Mouse (Mus musculus): Measurements from ENCODE around the gene Pimreg. TPM values are rescaled to one million over a fixed set of nuclear protein-coding genes. Genes with fewer than 3 reads are reported as not detected.

Gene Pimreg
- total and polyA plus RNA-seq, 2 experiments from 2014 or later: 10.2 to 11.5 TPM

GRCm38 (mm10) chr11:72050895-72051858 is 9.3 kb downstream of the Pimreg start:
- DNase-seq (ENCODE audit: low spot score) (peak; percentile 77), ATAC-seq (ENCODE audit: low FRiP score) (peak; percentile 78)
- 0 out of 2 replicates have a peak, but pooled peaks cover 8% of the 10 kb centered on the region for H3K4me1 ChIP-seq (ENCODE audit: insufficient read depth, low read length)
- H3K4me3 ChIP-seq (ENCODE audit: low read depth, low read length): peak overlapping the region; percentile 57
- peak; percentile 82 for TF ChIP-seq CTCF (IDR thresholded peaks at IDR 0.05)
- peak overlapping the region; percentile 83 for H3K9ac ChIP-seq (replicated peaks; ENCODE audit: low read length, poor library complexity, severe bottlenecking)
- no peaks in the 10 kb centered on the region for H3K27me3 ChIP-seq (ENCODE audit: insufficient read depth, low read length)
- H3K36me3 ChIP-seq (ENCODE audit: insufficient read depth, low read length): no peaks in the 10 kb centered on the region
- peak overlapping the region; percentile 74 for H3K27ac ChIP-seq (ENCODE audit: low read depth, low read length)
- peak overlapping the region; percentile 83 for H3K4me2 ChIP-seq (ENCODE audit: low read depth, low read length, poor library complexity, severe bottlenecking)
- H3K9me3 ChIP-seq (ENCODE audit: low read length): no peaks in the 10 kb centered on the region
- WGBS: 3% methylated on average over 43 of the region's 45 CpGs

GRCm38 (mm10) chr11:72052221-72052620 is 10.4 kb downstream of the Pimreg start:
- Histone ChIP-seq H3K4me2 (ENCODE audit: low read depth, low read length, poor library complexity, severe bottlenecking) (no peak overlapping the region), H3K27me3 (ENCODE audit: insufficient read depth, low read length) (no peaks in the 10 kb centered on the region), H3K36me3 (ENCODE audit: insufficient read depth, low read length) (no peaks in the 10 kb centered on the region; the same call in 1 of the 2 replicates), H3K4me1 (ENCODE audit: insufficient read depth, low read length) (0 out of 2 replicates have a peak, but pooled peaks cover 8% of the 10 kb centered on the region), H3K27ac (ENCODE audit: low read depth, low read length) (no peak overlapping the region), H3K9me3 (ENCODE audit: low read length) (no peaks in the 10 kb centered on the region), H3K9ac (replicated peaks; ENCODE audit: low read length, poor library complexity, severe bottlenecking) (no peak overlapping the region), H3K4me3 (ENCODE audit: low read depth, low read length) (no peak overlapping the region)
- no peak for TF ChIP-seq CTCF (IDR thresholded peaks at IDR 0.05)
- DNase-seq (ENCODE audit: low spot score) (no peak), ATAC-seq (ENCODE audit: low FRiP score) (no peak)
- WGBS: 73% methylated on average over 3 of the region's 3 CpGs

GRCm38 (mm10) chr11:72052636-72053035 is 10.8 kb downstream of the Pimreg start:
- ATAC-seq (ENCODE audit: low FRiP score): no peak
- WGBS: 21% methylated on average over 5 of the region's 5 CpGs
- no peak overlapping the region for H3K27ac ChIP-seq (ENCODE audit: low read depth, low read length)

GRCm38 (mm10) chr11:72055176-72055575 is 13.3 kb downstream of the Pimreg start:
- WGBS: 27% methylated on average over 2 of the region's 2 CpGs
- Histone ChIP-seq H3K27ac (ENCODE audit: low read depth, low read length) (no peak overlapping the region), H3K36me3 (ENCODE audit: insufficient read depth, low read length) (peaks cover 5% of the 10 kb centered on the region; the same call in 1 of the 2 replicates), H3K9me3 (ENCODE audit: low read length) (no peaks in the 10 kb centered on the region), H3K27me3 (ENCODE audit: insufficient read depth, low read length) (no peaks in the 10 kb centered on the region), H3K4me2 (ENCODE audit: low read depth, low read length, poor library complexity, severe bottlenecking) (no peak overlapping the region), H3K4me1 (ENCODE audit: insufficient read depth, low read length) (0 out of 2 replicates have a peak, but pooled peaks cover 8% of the 10 kb centered on the region), H3K9ac (replicated peaks; ENCODE audit: low read length, poor library complexity, severe bottlenecking) (no peak overlapping the region), H3K4me3 (ENCODE audit: low read depth, low read length) (no peak overlapping the region)
- TF ChIP-seq CTCF (IDR thresholded peaks at IDR 0.05): no peak
- no peak for DNase-seq (ENCODE audit: low spot score)
- ATAC-seq (ENCODE audit: low FRiP score): no peak

More at GRCm38 (mm10) chr11:72052636-72053035, 10.8 kb downstream of the Pimreg start:
- H3K4me1 ChIP-seq (ENCODE audit: insufficient read depth, low read length): 0 out of 2 replicates have a peak, but pooled peaks cover 8% of the 10 kb centered on the region
- no peaks in the 10 kb centered on the region for H3K9me3 ChIP-seq (ENCODE audit: low read length)
- DNase-seq (ENCODE audit: low spot score): peak; percentile 88
- H3K36me3 ChIP-seq (ENCODE audit: insufficient read depth, low read length): no peaks in the 10 kb centered on the region; the same call in 1 of the 2 replicates
- no peaks in the 10 kb centered on the region for H3K27me3 ChIP-seq (ENCODE audit: insufficient read depth, low read length)
- TF ChIP-seq CTCF (IDR thresholded peaks at IDR 0.05): peak; percentile 95
- H3K4me2 ChIP-seq (ENCODE audit: low read depth, low read length, poor library complexity, severe bottlenecking): no peak overlapping the region
- H3K4me3 ChIP-seq (ENCODE audit: low read depth, low read length): no peak overlapping the region
- H3K9ac ChIP-seq (replicated peaks; ENCODE audit: low read length, poor library complexity, severe bottlenecking): no peak overlapping the region

GRCm38 (mm10) chr11:72057166-72057565 is 15.3 kb downstream of the Pimreg start:
- Histone ChIP-seq H3K4me1 (ENCODE audit: insufficient read depth, low read length) (no peaks in the 10 kb centered on the region), H3K36me3 (ENCODE audit: insufficient read depth, low read length) (peaks cover 5% of the 10 kb centered on the region; the same call in 1 of the 2 replicates), H3K4me2 (ENCODE audit: low read depth, low read length, poor library complexity, severe bottlenecking) (no peak overlapping the region), H3K27ac (ENCODE audit: low read depth, low read length) (no peak overlapping the region), H3K9me3 (ENCODE audit: low read length) (no peaks in the 10 kb centered on the region), H3K4me3 (ENCODE audit: low read depth, low read length) (no peak overlapping the region), H3K9ac (replicated peaks; ENCODE audit: low read length, poor library complexity, severe bottlenecking) (no peak overlapping the region), H3K27me3 (ENCODE audit: insufficient read depth, low read length) (no peaks in the 10 kb centered on the region)
- DNase-seq (ENCODE audit: low spot score): no peak
- no peak for ATAC-seq (ENCODE audit: low FRiP score)
- no peak for TF ChIP-seq CTCF (IDR thresholded peaks at IDR 0.05)
- WGBS: 74% methylated on average over 3 of the region's 3 CpGs

GRCm38 (mm10) chr11:72060416-72060815 is 18.6 kb downstream of the Pimreg start:
- Histone ChIP-seq H3K27ac (ENCODE audit: low read depth, low read length) (no peak overlapping the region), H3K9me3 (ENCODE audit: low read length) (peaks cover 14% of the 10 kb centered on the region), H3K9ac (replicated peaks; ENCODE audit: low read length, poor library complexity, severe bottlenecking) (no peak overlapping the region), H3K27me3 (ENCODE audit: insufficient read depth, low read length) (no peaks in the 10 kb centered on the region), H3K4me3 (ENCODE audit: low read depth, low read length) (no peak overlapping the region), H3K36me3 (ENCODE audit: insufficient read depth, low read length) (peaks cover 15% of the 10 kb centered on the region), H3K4me1 (ENCODE audit: insufficient read depth, low read length) (no peaks in the 10 kb centered on the region), H3K4me2 (ENCODE audit: low read depth, low read length, poor library complexity, severe bottlenecking) (no peak overlapping the region)
- TF ChIP-seq CTCF (IDR thresholded peaks at IDR 0.05): no peak
- DNase-seq (ENCODE audit: low spot score) (no peak), ATAC-seq (ENCODE audit: low FRiP score) (no peak)
- whole genome bisulfite sequencing: 86% methylated on average over 9 of the region's 9 CpGs
